Mouse (Mus musculus): ENCODE data around the gene Cnksr3. TPM values are rescaled to one million over a fixed set of nuclear protein-coding genes. Genes with fewer than 3 reads are reported as not detected.

The Cnksr3 gene
- 7.3 and 7.7 TPM in 2 replicates for polyA plus RNA-seq (2016; fragmentation: Nextera tagmentation; extraction: Ambion mirVana)

GRCm38 (mm10) chr10:7211696-7212482, at the start of gene Cnksr3:
Gene Cnksr3 (minus strand): TSS chr10:7212237.
- Histone ChIP-seq H3K4me3 (peak within 1 kb of the TSS; percentile 72), H3K36me3 (no peaks in the 10 kb centered on the region), H3K4me2 (replicated peaks) (peak within 1 kb of the TSS; percentile 96), H3K4me1 (peaks cover 17% of the 10 kb centered on the region), H3K27me3 (no peaks in the 10 kb centered on the region), H3K9me3 (replicated peaks) (no peaks in the 10 kb centered on the region), H3K9ac (peak within 1 kb of the TSS; percentile 78), H3K27ac (peak within 1 kb of the TSS; percentile 66)
- peak; percentile 88 for ATAC-seq (ENCODE audit: low FRiP score)
- WGBS, result under 1% methylated on average over 68 of the region's 74 CpGs

- Histone ChIP-seq H3K4me3 (no peak overlapping the region), H3K27ac (no peak overlapping the region), H3K9ac (no peak overlapping the region), H3K36me3 (no peaks in the 10 kb centered on the region), H3K9me3 (replicated peaks) (no peaks in the 10 kb centered on the region), H3K4me1 (peaks cover 5% of the 10 kb centered on the region), H3K27me3 (no peaks in the 10 kb centered on the region), H3K4me2 (replicated peaks) (no peak overlapping the region)
- no peak for ATAC-seq (ENCODE audit: low FRiP score)
- WGBS, result 51% methylated on average over 10 of the region's 10 CpGs
Measured at GRCm38 (mm10) chr10:7260166-7261108, 48.4 kb upstream of the Cnksr3 start.

- Histone ChIP-seq H3K9me3 (replicated peaks) (no peaks in the 10 kb centered on the region), H3K27me3 (no peaks in the 10 kb centered on the region), H3K9ac (no peak overlapping the region), H3K4me3 (no peak overlapping the region), H3K27ac (no peak overlapping the region), H3K4me1 (no peaks in the 10 kb centered on the region), H3K36me3 (no peaks in the 10 kb centered on the region), H3K4me2 (replicated peaks) (no peak overlapping the region)
- 92% methylated on average over 5 of the region's 5 CpGs for WGBS
- ATAC-seq (ENCODE audit: low FRiP score), result no peak
Measured at GRCm38 (mm10) chr10:7258607-7259006, 46.6 kb upstream of the Cnksr3 start.

GRCm38 (mm10) chr10:7250455-7250854, 38.4 kb upstream of the Cnksr3 start:
- Histone ChIP-seq H3K4me3 (no peak overlapping the region), H3K27ac (no peak overlapping the region), H3K9ac (no peak overlapping the region), H3K4me1 (no peaks in the 10 kb centered on the region), H3K36me3 (no peaks in the 10 kb centered on the region), H3K27me3 (no peaks in the 10 kb centered on the region), H3K9me3 (replicated peaks) (no peaks in the 10 kb centered on the region), H3K4me2 (replicated peaks) (no peak overlapping the region)
- WGBS, result 70% methylated on average over 2 of the region's 2 CpGs
- no peak for ATAC-seq (ENCODE audit: low FRiP score)

- Histone ChIP-seq H3K27ac (no peak overlapping the region), H3K4me2 (replicated peaks) (no peak overlapping the region), H3K9me3 (replicated peaks) (no peaks in the 10 kb centered on the region), H3K4me3 (no peak overlapping the region), H3K36me3 (no peaks in the 10 kb centered on the region), H3K9ac (no peak overlapping the region), H3K27me3 (no peaks in the 10 kb centered on the region), H3K4me1 (0 out of 2 replicates have a peak, but pooled peaks cover 2% of the 10 kb centered on the region)
- WGBS, result 23% methylated on average over 3 of the region's 5 CpGs
- no peak for ATAC-seq (ENCODE audit: low FRiP score)
Measured at GRCm38 (mm10) chr10:7234601-7235000, 22.6 kb upstream of the Cnksr3 start.

- H3K27ac ChIP-seq, result no peak overlapping the region
- no peak overlapping the region for H3K9ac ChIP-seq
- H3K36me3 ChIP-seq, result no peaks in the 10 kb centered on the region
- 88% methylated on average over 3 of the region's 3 CpGs for WGBS
- H3K4me2 ChIP-seq (replicated peaks), result no peak overlapping the region
- no peaks in the 10 kb centered on the region for H3K27me3 ChIP-seq
- no peak for ATAC-seq (ENCODE audit: low FRiP score)
- no peak overlapping the region for H3K4me3 ChIP-seq
- H3K4me1 ChIP-seq, result peaks cover 4% of the 10 kb centered on the region; the same call in 1 of the 2 replicates
- H3K9me3 ChIP-seq (replicated peaks), result no peaks in the 10 kb centered on the region
Measured at GRCm38 (mm10) chr10:7217551-7218127, 5.6 kb upstream of the Cnksr3 start.

- WGBS, result 79% methylated on average over 4 of the region's 4 CpGs
- H3K27me3 ChIP-seq, result no peaks in the 10 kb centered on the region
- peaks cover 17% of the 10 kb centered on the region for H3K4me1 ChIP-seq
- no peaks in the 10 kb centered on the region for H3K36me3 ChIP-seq
- no peak for ATAC-seq (ENCODE audit: low FRiP score)
- H3K9me3 ChIP-seq (replicated peaks), result no peaks in the 10 kb centered on the region
- H3K4me2 ChIP-seq (replicated peaks), result no peak overlapping the region
- H3K4me3 ChIP-seq, result no peak overlapping the region
- no peak overlapping the region for H3K27ac ChIP-seq
- H3K9ac ChIP-seq, result no peak overlapping the region
Measured at GRCm38 (mm10) chr10:7214718-7215117, 2.7 kb upstream of the Cnksr3 start.

GRCm38 (mm10) chr10:7213066-7213630, 1.1 kb upstream of the Cnksr3 start:
- H3K4me1 ChIP-seq, result peaks cover 17% of the 10 kb centered on the region
- peak overlapping the region; percentile 72; the same call in 1 of the 2 replicates for H3K4me3 ChIP-seq
- no peak for ATAC-seq (ENCODE audit: low FRiP score)

GRCm38 (mm10) chr10:7212537-7212936, 500 bp upstream of the Cnksr3 start:
- H3K4me2 ChIP-seq (replicated peaks), result peak overlapping the region; percentile 96
- H3K4me1 ChIP-seq, result peaks cover 17% of the 10 kb centered on the region
- no peaks in the 10 kb centered on the region for H3K27me3 ChIP-seq
- 22% methylated on average over 10 of the region's 10 CpGs for WGBS
- H3K36me3 ChIP-seq, result no peaks in the 10 kb centered on the region
- peak overlapping the region; percentile 66; the same call in 1 of the 2 replicates for H3K27ac ChIP-seq
- H3K4me3 ChIP-seq, result peak overlapping the region; percentile 72
- ATAC-seq (ENCODE audit: low FRiP score), result peak; percentile 31
- H3K9me3 ChIP-seq (replicated peaks), result no peaks in the 10 kb centered on the region
- H3K9ac ChIP-seq, result no peak overlapping the region

More at GRCm38 (mm10) chr10:7213066-7213630, 1.1 kb upstream of the Cnksr3 start:
- H3K9ac ChIP-seq, result no peak overlapping the region
- H3K9me3 ChIP-seq (replicated peaks), result no peaks in the 10 kb centered on the region
- no peak overlapping the region for H3K27ac ChIP-seq
- peak overlapping the region; percentile 96 for H3K4me2 ChIP-seq (replicated peaks)
- H3K36me3 ChIP-seq, result no peaks in the 10 kb centered on the region
- WGBS, result 59% methylated on average over 10 of the region's 10 CpGs
- no peaks in the 10 kb centered on the region for H3K27me3 ChIP-seq

- peak overlapping the region; percentile 72 for H3K4me3 ChIP-seq
- WGBS, result under 1% methylated on average over 41 of the region's 41 CpGs
- H3K4me2 ChIP-seq (replicated peaks), result peak overlapping the region; percentile 96
- H3K4me1 ChIP-seq, result peaks cover 17% of the 10 kb centered on the region
- no peaks in the 10 kb centered on the region for H3K9me3 ChIP-seq (replicated peaks)
- no peaks in the 10 kb centered on the region for H3K36me3 ChIP-seq
- peak; percentile 89 for ATAC-seq (ENCODE audit: low FRiP score)
- peak overlapping the region; percentile 78 for H3K9ac ChIP-seq
- peak overlapping the region; percentile 66 for H3K27ac ChIP-seq
- no peaks in the 10 kb centered on the region for H3K27me3 ChIP-seq
Measured at GRCm38 (mm10) chr10:7210991-7211695, 894 bp downstream of the Cnksr3 start.

GRCm38 (mm10) chr10:7209691-7210455, 2.2 kb downstream of the Cnksr3 start:
- ATAC-seq (ENCODE audit: low FRiP score), result no peak
- Histone ChIP-seq H3K27ac (no peak overlapping the region), H3K4me1 (peaks cover 17% of the 10 kb centered on the region), H3K4me2 (replicated peaks) (peak overlapping the region; percentile 96), H3K4me3 (peak overlapping the region; percentile 72), H3K9ac (peak overlapping the region; percentile 78; the same call in 1 of the 2 replicates), H3K36me3 (no peaks in the 10 kb centered on the region), H3K9me3 (replicated peaks) (no peaks in the 10 kb centered on the region), H3K27me3 (no peaks in the 10 kb centered on the region)
- WGBS, result 66% methylated on average over 5 of the region's 5 CpGs
